Mouse (Mus musculus): ENCODE measurements around the gene Gfm1. TPM values are rescaled to one million over a fixed set of nuclear protein-coding genes. Genes with fewer than 3 reads are reported as not detected.
A peak's percentile ranks its signal among the peaks of the same experiment; 100 is the strongest.

Gfm1 gene
- total and polyA plus RNA-seq, 3 experiments = 47.0 to 98.9 (median 74.9) TPM

GRCm38 (mm10) chr3:67496310-67496709 lies 66.4 kb downstream of the Gfm1 start:
- in situ Hi-C loops (cut with MboI; ENCODE audit: low pct_ligation_motif_present, low pct_unique_long_range_greater_than_20kb, low sequenced_read_pairs) (no loop called here), dilution Hi-C loops (cut with MboI; ENCODE audit: extremely low pct_ligation_motif_present, extremely low pct_unique_long_range_greater_than_20kb, low sequenced_read_pairs) (no loop called here)
- Histone ChIP-seq H3K4me2 (ENCODE audit: insufficient read depth, low read depth, poor library complexity, severe bottlenecking) (no peak overlapping the region), H3K4me3 (replicated peaks in 1 of 3; ENCODE audit: low read depth in 2 of 3, low read length in 2 of 3, poor library complexity in 1 of 3) (no peak overlapping the region), H3K9ac (ENCODE audit: insufficient read depth, low read depth) (no peak overlapping the region), H3K9me3 (replicated peaks; ENCODE audit: low read length) (peaks cover 4% of the 10 kb centered on the region), H3K36me3 (replicated peaks in 1 of 2; ENCODE audit: control insufficient read depth in 1 of 2, insufficient read depth in 1 of 2, low read length in 1 of 2) (no peaks in the 10 kb centered on the region), H3K4me1 (ENCODE audit: control insufficient read depth in 1 of 2, insufficient read depth in 2 of 2) (peaks cover 3 to 38% of the 10 kb centered on the region in 2 experiments), H3K79me2 (replicated peaks; ENCODE audit: control insufficient read depth, extremely low read depth, insufficient read depth, poor library complexity, severe bottlenecking) (no peaks in the 10 kb centered on the region), H3K27me3 (replicated peaks) (no peaks in the 10 kb centered on the region), H3K27ac (ENCODE audit: insufficient read depth, low read depth) (no peak overlapping the region)
- DNase-seq (ENCODE audit: extremely low read depth) = no peak
- no peak for TF ChIP-seq MAX (IDR thresholded peaks at IDR 0.05; ENCODE audit: low read length)
- TF ChIP-seq BHLHE40 (IDR thresholded peaks at IDR 0.05; ENCODE audit: low read depth, low read length) = peak; percentile 28; the same call in 1 of the 2 replicates
- TF ChIP-seq MAFK (IDR thresholded peaks at IDR 0.05; ENCODE audit: insufficient replicate concordance, low read length) = no peak
- no peak for TF ChIP-seq CHD2 (IDR thresholded peaks at IDR 0.05; ENCODE audit: low read length)

GRCm38 (mm10) chr3:67497998-67498397 lies 68.1 kb downstream of the Gfm1 start:
- Histone ChIP-seq H3K27ac (ENCODE audit: insufficient read depth, low read depth) (no peak overlapping the region), H3K4me2 (ENCODE audit: insufficient read depth, low read depth, poor library complexity, severe bottlenecking) (no peak overlapping the region), H3K79me2 (replicated peaks; ENCODE audit: control insufficient read depth, extremely low read depth, insufficient read depth, poor library complexity, severe bottlenecking) (no peaks in the 10 kb centered on the region), H3K27me3 (replicated peaks) (no peaks in the 10 kb centered on the region), H3K4me1 (ENCODE audit: control insufficient read depth in 1 of 2, insufficient read depth in 2 of 2) (peaks cover 3 to 38% of the 10 kb centered on the region in 2 experiments), H3K36me3 (replicated peaks in 1 of 2; ENCODE audit: control insufficient read depth in 1 of 2, insufficient read depth in 1 of 2, low read length in 1 of 2) (no peaks in the 10 kb centered on the region), H3K4me3 (replicated peaks in 1 of 3; ENCODE audit: low read depth in 2 of 3, low read length in 2 of 3, poor library complexity in 1 of 3) (no peak overlapping the region), H3K9me3 (replicated peaks; ENCODE audit: low read length) (peaks cover 4% of the 10 kb centered on the region), H3K9ac (ENCODE audit: insufficient read depth, low read depth) (no peak overlapping the region)
- in situ Hi-C loops (cut with MboI; ENCODE audit: low pct_ligation_motif_present, low pct_unique_long_range_greater_than_20kb, low sequenced_read_pairs) = no loop called here
- TF ChIP-seq CTCF (conservative IDR thresholded peaks at IDR 0.05 in 1 of 2, IDR thresholded peaks at IDR 0.05 in 1 of 2; ENCODE audit: low read depth in 2 of 2, low read length in 2 of 2) (no peak), POLR2A (IDR thresholded peaks at IDR 0.05; ENCODE audit: low read depth, low read length) (no peak), USF2 (conservative IDR thresholded peaks at IDR 0.05; ENCODE audit: low read depth, low read length) (no peak), ZKSCAN1 (IDR thresholded peaks at IDR 0.05; ENCODE audit: borderline replicate concordance, low read depth, low read length) (no peak), NRF1 (IDR thresholded peaks at IDR 0.05; ENCODE audit: low read depth, low read length) (no peak), ETS1 (conservative IDR thresholded peaks at IDR 0.05; ENCODE audit: low read depth, low read length) (no peak), SIN3A (IDR thresholded peaks at IDR 0.05; ENCODE audit: low read length) (no peak), JUND (conservative IDR thresholded peaks at IDR 0.05; ENCODE audit: low read depth, low read length) (no peak), EP300 (IDR thresholded peaks at IDR 0.05; ENCODE audit: low read length) (no peak), UBTF (IDR thresholded peaks at IDR 0.05; ENCODE audit: low read depth, low read length) (no peak), MAFK (IDR thresholded peaks at IDR 0.05; ENCODE audit: insufficient replicate concordance, low read length) (no peak), ZNF384 (IDR thresholded peaks at IDR 0.05; ENCODE audit: low read depth, low read length) (no peak), IRF4 (IDR thresholded peaks at IDR 0.05; ENCODE audit: low read depth, low read length) (no peak), ZC3H11A (IDR thresholded peaks at IDR 0.05; ENCODE audit: low read depth, low read length) (no peak), MAX (IDR thresholded peaks at IDR 0.05; ENCODE audit: low read length) (no peak), ELF1 (IDR thresholded peaks at IDR 0.05; ENCODE audit: low read depth, low read length) (no peak), NELFE (IDR thresholded peaks at IDR 0.05; ENCODE audit: low read depth, low read length) (no peak), CHD1 (IDR thresholded peaks at IDR 0.05; ENCODE audit: low read depth, low read length) (no peak), MXI1 (IDR thresholded peaks at IDR 0.05; ENCODE audit: low read depth, low read length) (no peak)
- dilution Hi-C loops (cut with MboI; ENCODE audit: extremely low pct_ligation_motif_present, extremely low pct_unique_long_range_greater_than_20kb, low sequenced_read_pairs) = no loop called here
- peak; percentile 50 for DNase-seq (ENCODE audit: extremely low read depth)

All from CH12.LX (cell line).